Mouse (Mus musculus) neural tube, embryonic 13.5 days (tissue): Measurements from ENCODE around the gene Tlr6. TPM values are rescaled to one million over a fixed set of nuclear protein-coding genes. Genes with fewer than 3 reads are reported as not detected.
A peak's percentile ranks its signal among the peaks of the same experiment; 100 is the strongest.

ENCODE experiments used
- ATAC-seq: fragments of 200-750 bp; cut with Nextera tagmentation; 2 replicates; pipeline ENCODE4 v1.8.0; 2017; ENCODE audit warnings: low read depth, mild to moderate bottlenecking, moderate TSS enrichment, moderate library complexity
- H3K27ac ChIP-seq: fragments of 300-500 bp; sonication (generic); replicated peaks from 2 replicates; pipeline ENCODE4 v1.5.1; 2015; ENCODE audit warnings: moderate library complexity, mild to moderate bottlenecking, inconsistent platforms
- H3K27me3 ChIP-seq: fragments of 300-500 bp; sonication (generic); 2 replicates; pipeline ENCODE4 v1.6.1; 2015; ENCODE audit warnings: mild to moderate bottlenecking, inconsistent platforms
- H3K36me3 ChIP-seq: fragments of 300-500 bp; sonication (generic); 2 replicates; pipeline ENCODE4 v1.6.1; 2015; ENCODE audit warnings: mild to moderate bottlenecking, inconsistent platforms
- H3K4me1 ChIP-seq: fragments of 300-500 bp; sonication (generic); replicated peaks from 2 replicates; pipeline ENCODE4 v1.6.1; 2015; ENCODE audit warnings: inconsistent platforms
- H3K4me2 ChIP-seq: fragments of 300-500 bp; sonication (generic); 2 replicates; pipeline ENCODE4 v1.6.1; 2015; ENCODE audit warnings: inconsistent platforms, mild to moderate bottlenecking, moderate library complexity
- H3K4me3 ChIP-seq: fragments of 300-500 bp; sonication (generic); 2 replicates; pipeline ENCODE4 v1.5.1; 2015; ENCODE audit warnings: mild to moderate bottlenecking, inconsistent platforms
- H3K9ac ChIP-seq: fragments of 300-500 bp; sonication (generic); 2 replicates; pipeline ENCODE4 v1.6.1; 2015; ENCODE audit warnings: moderate library complexity, mild to moderate bottlenecking, inconsistent platforms
- H3K9me3 ChIP-seq: fragments of 300-500 bp; sonication (generic); 2 replicates; pipeline ENCODE4 v1.6.1; 2016; ENCODE audit warnings: inconsistent platforms
- WGBS: fragments of 180-500 bp; shearing (Covaris S2); methylation state at CpG from one replicate; pipeline ENCODE4 v1.1.7; 2015; 5-methylcytosine and 5-hydroxymethylcytosine counted together
- polyA plus RNA-seq: library from polyadenylated mRNA; unstranded; fragments of >200 nt; fragmentation: Nextera tagmentation; extraction: Ambion mirVana; gene quantifications from 2 replicates; pipeline ENCODE4 v1.2.1, GENCODE M21; 2015

Tlr6 gene
- polyA plus RNA-seq, 1 experiment from 2014 or later: 0.85 TPM

DNA sequence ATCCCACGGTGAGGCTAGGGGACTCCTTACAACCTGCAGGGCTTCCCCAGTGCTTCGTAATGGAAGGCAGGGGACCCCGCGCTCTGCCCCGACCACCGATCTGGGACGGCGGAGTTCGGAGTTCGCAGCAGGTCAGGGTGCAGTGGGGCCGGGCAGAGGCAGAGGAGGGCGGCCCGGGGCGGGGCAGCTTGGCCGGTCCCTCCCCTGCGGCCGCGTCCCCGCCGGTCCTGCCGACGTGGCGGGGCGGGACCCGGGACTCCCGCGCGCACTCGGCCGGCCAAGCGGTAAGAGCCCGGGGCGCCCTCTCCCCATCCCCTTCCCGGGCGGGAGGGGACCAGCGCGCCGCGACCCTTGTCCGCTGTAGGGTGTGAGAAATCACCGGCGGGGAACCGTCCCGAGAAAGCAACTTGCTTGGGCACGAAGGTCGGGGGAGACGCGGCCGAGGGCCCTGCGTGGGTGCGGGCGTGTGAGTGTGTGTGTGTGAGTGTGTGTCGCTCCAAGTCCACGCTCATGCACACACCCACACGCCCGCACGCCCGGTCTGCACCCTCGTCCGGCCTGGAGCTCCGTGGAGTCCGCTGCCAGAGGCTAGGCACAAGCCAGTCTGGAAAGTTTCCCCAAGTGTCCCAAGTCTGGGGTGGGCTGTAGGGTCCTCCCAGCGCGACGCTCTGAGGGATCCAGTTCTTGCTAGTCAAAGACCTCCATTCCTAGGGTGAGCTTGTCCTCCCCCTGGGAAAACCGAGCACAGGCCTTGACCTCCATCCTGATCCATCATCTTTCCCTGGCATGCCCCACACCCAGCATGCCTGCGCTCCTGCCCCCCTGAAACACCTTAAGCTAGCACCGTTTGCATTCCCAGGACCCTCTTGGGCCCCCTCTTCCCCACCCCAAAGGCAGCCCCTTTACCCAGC, 10.2 kb upstream of the Tlr6 start, which contains the start of gene Fam114a1:
TSS of gene Fam114a1 (plus strand) at position 211 of the 911 bp plus-strand sequence.
- no peaks in the 10 kb centered on the region for H3K9me3 ChIP-seq
- peak within 1 kb of the TSS; percentile 96 for H3K4me2 ChIP-seq
- H3K36me3 ChIP-seq: no peaks in the 10 kb centered on the region
- peak within 1 kb of the TSS; percentile 70 for H3K9ac ChIP-seq
- peak within 1 kb of the TSS; percentile 56 for H3K4me3 ChIP-seq
- H3K27me3 ChIP-seq: peaks cover 22% of the 10 kb centered on the region
- peaks cover 15% of the 10 kb centered on the region for H3K4me1 ChIP-seq
- peak; percentile 70 for ATAC-seq
- WGBS: 1% methylated on average over 65 of the region's 68 CpGs
- H3K27ac ChIP-seq: peak within 1 kb of the TSS; percentile 18; the same call in 1 of the 2 replicates

DNA sequence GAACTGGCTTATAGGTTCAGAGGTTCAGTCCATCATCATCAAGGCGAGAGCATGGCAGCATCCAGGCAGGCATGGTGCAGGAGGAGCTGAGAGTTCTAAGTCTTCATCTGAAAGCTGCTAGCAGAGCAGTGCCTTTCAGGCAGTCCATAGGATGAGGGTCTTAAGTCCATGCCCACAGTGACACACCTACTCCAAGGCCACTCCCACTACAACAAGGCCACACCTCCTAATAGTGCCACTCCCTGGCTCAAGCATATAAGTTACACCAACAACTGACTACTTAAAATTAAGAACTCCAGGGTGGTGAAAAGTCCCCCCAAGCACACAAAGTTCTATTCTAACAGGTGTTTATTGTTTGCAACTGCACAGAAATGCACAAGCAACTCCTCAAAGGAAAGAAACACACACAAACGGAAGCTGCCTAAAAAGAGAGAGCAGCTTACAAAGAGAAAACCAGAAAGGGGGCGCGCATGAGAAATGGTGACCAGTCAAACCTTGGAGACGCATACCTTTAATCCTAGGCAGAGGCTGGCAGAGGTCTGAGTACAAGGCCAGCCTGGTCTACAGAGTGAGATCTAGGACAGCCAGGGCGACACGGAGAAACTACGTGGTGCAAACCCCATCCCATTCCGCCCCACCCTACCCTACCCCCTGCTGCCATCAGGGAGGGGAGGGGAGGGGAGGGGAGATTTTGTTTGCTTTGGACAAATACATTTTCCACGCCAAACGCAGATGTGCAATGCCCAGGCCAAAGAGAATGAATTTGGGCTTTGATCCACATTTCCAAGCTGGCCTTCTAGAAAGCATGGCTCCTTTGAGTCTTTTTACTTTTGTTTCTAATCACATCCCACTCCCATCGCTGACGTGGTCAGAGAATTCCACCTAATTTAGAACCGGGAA, 9.3 kb upstream of the Tlr6 start:
- Histone ChIP-seq H3K4me3 (peak overlapping the region; percentile 56), H3K4me2 (peak overlapping the region; percentile 96), H3K36me3 (no peaks in the 10 kb centered on the region), H3K4me1 (peaks cover 15% of the 10 kb centered on the region), H3K27ac (no peak overlapping the region), H3K9me3 (no peaks in the 10 kb centered on the region), H3K27me3 (peaks cover 22% of the 10 kb centered on the region), H3K9ac (peak overlapping the region; percentile 70)
- 4% methylated on average over 14 of the region's 14 CpGs for WGBS
- peak; percentile 57; the same call in 1 of the 2 replicates for ATAC-seq

DNA sequence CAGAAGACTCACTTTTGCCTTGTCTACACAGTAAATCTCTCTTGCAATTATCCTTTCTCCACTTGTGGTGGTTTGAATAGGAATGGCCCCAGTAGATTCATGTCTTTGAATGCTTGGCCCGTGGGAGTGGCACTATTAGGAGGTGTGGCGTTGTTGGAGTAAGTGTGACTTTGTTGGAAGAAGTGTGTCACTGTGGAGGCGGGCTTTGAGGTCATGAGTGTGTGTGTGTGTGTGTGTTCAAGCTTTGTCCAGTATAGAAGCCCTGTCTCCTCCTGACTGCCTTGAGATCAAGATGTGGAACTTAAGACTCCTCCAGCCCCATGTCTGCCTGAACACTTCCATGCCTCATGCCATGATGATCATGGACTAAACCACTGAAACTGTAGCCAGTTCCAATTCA, 3.8 kb upstream of the Tlr6 start:
- 84% methylated on average over 3 of the region's 3 CpGs for WGBS
- H3K27ac ChIP-seq: no peak overlapping the region
- ATAC-seq: no peak

DNA sequence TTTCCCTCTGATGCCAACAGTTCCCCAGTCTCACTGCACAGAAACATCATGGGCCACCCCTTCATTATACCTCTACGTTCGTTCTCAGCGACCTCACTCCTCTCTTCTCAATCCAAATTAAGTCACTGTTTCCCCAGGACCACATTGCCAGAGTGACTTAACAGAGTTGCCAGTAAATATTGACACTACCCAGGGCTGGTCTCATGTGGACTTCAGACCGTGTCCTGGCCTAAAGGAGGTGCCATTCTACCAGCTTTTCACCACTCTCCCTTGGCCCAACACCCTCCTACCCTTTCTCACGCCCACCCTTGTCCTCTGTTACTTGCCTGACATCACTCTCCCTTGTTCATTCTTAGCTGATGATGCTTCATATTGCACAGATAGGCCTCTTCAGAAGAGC, 3.4 kb upstream of the Tlr6 start:
- Histone ChIP-seq H3K27ac (no peak overlapping the region), H3K36me3 (no peaks in the 10 kb centered on the region), H3K4me1 (no peaks in the 10 kb centered on the region), H3K4me3 (no peak overlapping the region), H3K9me3 (no peaks in the 10 kb centered on the region), H3K9ac (no peak overlapping the region), H3K4me2 (no peak overlapping the region), H3K27me3 (no peaks in the 10 kb centered on the region)
- 87% methylated on average over 5 of the region's 5 CpGs for WGBS
- ATAC-seq: no peak

More for the DNA sequence above, 3.8 kb upstream of the Tlr6 start:
- Histone ChIP-seq H3K4me2 (no peak overlapping the region), H3K36me3 (no peaks in the 10 kb centered on the region), H3K9ac (no peak overlapping the region), H3K4me3 (no peak overlapping the region), H3K9me3 (no peaks in the 10 kb centered on the region), H3K27me3 (peaks cover 3% of the 10 kb centered on the region; the same call in 1 of the 2 replicates), H3K4me1 (no peaks in the 10 kb centered on the region)

DNA sequence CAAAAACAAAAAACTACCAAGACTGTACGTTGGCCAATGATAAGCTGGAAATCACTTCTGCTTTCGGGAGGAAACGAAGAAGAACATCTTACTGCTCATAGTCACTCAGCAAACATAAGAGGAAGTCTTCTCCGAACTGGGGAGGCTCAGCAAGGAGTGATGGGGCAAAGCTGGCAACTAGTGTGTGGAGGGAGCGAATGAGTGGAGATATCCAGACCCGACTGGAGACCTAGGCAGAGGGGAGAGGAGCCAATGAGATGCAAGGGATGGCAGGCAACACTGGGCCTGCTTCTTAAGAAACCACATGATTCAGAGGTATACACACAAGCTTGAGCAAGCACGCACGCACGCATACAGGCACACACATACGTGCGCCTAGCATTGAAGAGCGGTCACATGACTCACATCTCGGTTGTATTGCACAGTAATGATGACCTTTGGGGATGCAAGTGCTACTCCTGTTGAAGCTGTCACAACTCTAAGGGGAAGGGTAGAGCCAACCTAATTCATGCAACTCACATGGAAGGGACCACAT, 1.0 kb upstream of the Tlr6 start:
- no peak overlapping the region for H3K4me2 ChIP-seq
- ATAC-seq: no peak
- H3K27ac ChIP-seq: no peak overlapping the region
- H3K9me3 ChIP-seq: no peaks in the 10 kb centered on the region
- H3K9ac ChIP-seq: no peak overlapping the region
- H3K36me3 ChIP-seq: no peaks in the 10 kb centered on the region
- no peak overlapping the region for H3K4me3 ChIP-seq
- WGBS: 93% methylated on average over 13 of the region's 13 CpGs
- H3K4me1 ChIP-seq: no peaks in the 10 kb centered on the region
- H3K27me3 ChIP-seq: no peaks in the 10 kb centered on the region

DNA sequence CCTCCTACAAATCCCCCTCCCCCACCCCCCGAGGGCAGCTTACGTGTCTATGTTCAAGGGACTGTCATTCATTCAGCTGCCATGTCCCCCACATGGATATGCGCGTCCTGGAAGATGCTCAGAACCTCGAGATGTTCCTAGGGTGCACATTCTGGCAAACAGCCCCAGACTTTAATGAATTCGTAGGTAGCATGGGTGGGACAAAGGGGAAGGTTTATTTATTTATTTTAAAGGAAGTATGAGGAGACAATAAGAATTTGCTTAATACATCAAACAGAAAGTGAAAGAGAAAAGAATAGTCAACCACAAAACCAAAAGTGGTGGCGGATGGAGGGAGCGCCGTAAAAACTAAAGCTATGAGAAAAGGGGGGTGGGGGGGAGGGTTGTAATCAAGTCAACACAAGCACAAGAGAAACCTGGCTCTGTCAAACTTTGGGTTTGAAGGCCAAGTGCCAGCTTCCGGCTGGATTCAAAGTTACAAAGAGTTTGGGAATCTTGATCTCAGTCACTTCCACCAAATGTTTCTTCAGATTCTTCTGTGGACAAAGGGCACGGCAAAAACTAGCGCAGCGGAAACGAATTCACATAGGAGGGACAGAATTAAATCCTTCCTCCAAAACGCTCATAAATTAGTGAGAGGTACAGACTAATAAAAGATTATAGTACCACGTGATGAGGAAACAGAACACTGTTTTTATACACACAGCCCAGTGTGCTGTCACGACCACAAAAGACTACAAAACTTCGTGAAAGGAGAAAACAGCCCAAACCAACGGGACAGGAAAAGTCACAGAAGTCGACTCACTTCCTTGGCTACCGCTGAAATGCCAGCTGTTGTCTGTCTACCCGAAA, 680 bp downstream of the Tlr6 start:
- H3K4me3 ChIP-seq: no peak overlapping the region
- H3K27ac ChIP-seq: no peak overlapping the region
- H3K27me3 ChIP-seq: no peaks in the 10 kb centered on the region
- H3K9me3 ChIP-seq: no peaks in the 10 kb centered on the region
- H3K4me1 ChIP-seq: no peaks in the 10 kb centered on the region
- WGBS: 80% methylated on average over 22 of the region's 22 CpGs
- no peak for ATAC-seq
- no peak overlapping the region for H3K4me2 ChIP-seq
- H3K36me3 ChIP-seq: no peaks in the 10 kb centered on the region
- H3K9ac ChIP-seq: no peak overlapping the region

DNA sequence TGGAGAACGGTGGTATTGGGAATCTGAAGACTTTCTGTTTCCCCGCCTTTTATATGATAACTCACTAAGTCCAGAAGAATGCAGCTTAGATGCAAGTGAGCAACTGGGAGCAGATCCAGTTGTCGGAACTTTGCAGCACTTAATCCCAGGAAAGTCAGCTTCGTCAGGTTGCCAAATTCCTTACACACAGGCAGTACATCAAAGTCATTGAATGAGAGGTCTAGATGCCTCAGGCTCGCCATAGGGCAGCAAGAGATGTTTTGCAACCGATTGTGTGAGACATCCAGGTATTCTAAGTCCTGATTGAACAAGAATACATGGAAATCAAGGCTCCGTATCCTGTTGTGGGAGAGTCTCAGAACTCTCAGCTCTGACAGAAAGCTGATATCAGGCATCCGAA, 5.0 kb downstream of the Tlr6 start:
- H3K27me3 ChIP-seq: no peaks in the 10 kb centered on the region
- H3K27ac ChIP-seq: no peak overlapping the region
- H3K9me3 ChIP-seq: no peaks in the 10 kb centered on the region
- no peak overlapping the region for H3K4me2 ChIP-seq
- H3K9ac ChIP-seq: no peak overlapping the region
- WGBS: 93% methylated on average over 8 of the region's 8 CpGs
- no peak for ATAC-seq
- H3K36me3 ChIP-seq: no peaks in the 10 kb centered on the region
- no peak overlapping the region for H3K4me3 ChIP-seq
- no peaks in the 10 kb centered on the region for H3K4me1 ChIP-seq

DNA sequence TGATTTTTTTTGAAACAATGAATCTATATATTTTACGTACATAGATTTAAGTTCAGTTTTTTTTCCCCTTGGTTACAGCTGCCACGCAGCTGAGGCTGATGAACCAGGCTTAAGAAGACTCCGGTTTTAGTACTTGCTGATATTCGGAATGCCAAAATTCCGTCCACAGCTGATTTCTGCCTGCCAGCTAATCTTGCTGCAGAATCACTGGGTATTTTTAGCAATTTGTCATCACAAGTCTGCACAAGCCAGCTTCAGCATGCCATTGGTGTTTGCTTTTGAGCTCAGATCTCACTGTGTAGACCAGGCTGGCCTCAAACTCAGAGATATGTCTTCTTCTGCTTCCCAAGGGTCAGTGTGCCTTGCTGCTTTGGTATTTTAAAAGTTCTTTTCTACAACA, 8.4 kb downstream of the Tlr6 start:
- no peak overlapping the region for H3K4me2 ChIP-seq
- no peak for ATAC-seq
- no peak overlapping the region for H3K4me3 ChIP-seq
- H3K4me1 ChIP-seq: no peaks in the 10 kb centered on the region
- H3K27me3 ChIP-seq: no peaks in the 10 kb centered on the region
- no peak overlapping the region for H3K27ac ChIP-seq
- H3K36me3 ChIP-seq: no peaks in the 10 kb centered on the region
- WGBS: 92% methylated on average over 5 of the region's 5 CpGs
- no peak overlapping the region for H3K9ac ChIP-seq
- H3K9me3 ChIP-seq: no peaks in the 10 kb centered on the region

DNA sequence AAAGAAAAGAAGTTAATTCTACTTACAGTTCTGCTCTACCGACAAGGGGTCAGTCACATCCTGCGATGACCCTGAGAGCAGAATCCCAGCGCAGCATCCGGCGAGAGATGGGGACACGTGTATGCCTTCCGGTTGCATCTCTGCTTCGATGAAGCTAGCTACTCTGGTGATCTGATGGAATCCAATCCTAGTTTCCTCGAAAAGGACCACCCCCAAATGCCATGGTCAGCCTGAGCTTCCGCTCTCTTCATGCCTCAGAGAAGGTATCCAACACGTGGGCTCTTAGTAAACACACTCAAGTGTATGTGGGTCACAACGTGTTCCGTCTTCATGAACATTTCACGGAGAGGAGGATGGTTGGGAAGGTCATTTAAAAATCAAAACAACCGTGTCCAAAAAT, 27.1 kb downstream of the Tlr6 start:
- Histone ChIP-seq H3K9me3 (no peaks in the 10 kb centered on the region), H3K27me3 (no peaks in the 10 kb centered on the region), H3K4me3 (no peak overlapping the region), H3K4me1 (no peaks in the 10 kb centered on the region), H3K27ac (no peak overlapping the region), H3K4me2 (no peak overlapping the region), H3K9ac (no peak overlapping the region), H3K36me3 (no peaks in the 10 kb centered on the region)
- no peak for ATAC-seq
- 91% methylated on average over 15 of the region's 15 CpGs for WGBS

DNA sequence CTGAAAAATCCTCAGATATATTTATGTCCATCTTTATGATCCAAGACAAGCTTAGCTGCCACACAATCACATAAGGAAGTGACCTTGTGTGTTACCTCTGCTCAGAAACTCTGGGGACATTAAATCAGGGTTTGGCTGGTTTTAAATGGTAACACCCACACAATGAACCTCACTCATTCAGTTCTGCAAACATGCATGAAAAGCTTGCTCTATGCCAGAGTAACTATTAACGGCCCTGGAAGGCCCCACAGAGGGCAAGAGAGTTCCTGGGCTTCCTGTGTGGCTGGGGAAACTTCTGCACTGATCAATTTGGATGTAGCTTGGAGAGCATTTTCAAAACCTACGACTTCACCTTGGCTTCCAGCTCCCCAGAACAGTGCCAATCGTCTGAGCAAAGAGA, 27.7 kb downstream of the Tlr6 start:
- no peaks in the 10 kb centered on the region for H3K27me3 ChIP-seq
- no peak overlapping the region for H3K9ac ChIP-seq
- H3K27ac ChIP-seq: no peak overlapping the region
- 56% methylated on average over 3 of the region's 3 CpGs for WGBS
- no peaks in the 10 kb centered on the region for H3K36me3 ChIP-seq
- no peak overlapping the region for H3K4me2 ChIP-seq
- no peaks in the 10 kb centered on the region for H3K4me1 ChIP-seq
- ATAC-seq: no peak
- H3K9me3 ChIP-seq: no peaks in the 10 kb centered on the region
- no peak overlapping the region for H3K4me3 ChIP-seq

DNA sequence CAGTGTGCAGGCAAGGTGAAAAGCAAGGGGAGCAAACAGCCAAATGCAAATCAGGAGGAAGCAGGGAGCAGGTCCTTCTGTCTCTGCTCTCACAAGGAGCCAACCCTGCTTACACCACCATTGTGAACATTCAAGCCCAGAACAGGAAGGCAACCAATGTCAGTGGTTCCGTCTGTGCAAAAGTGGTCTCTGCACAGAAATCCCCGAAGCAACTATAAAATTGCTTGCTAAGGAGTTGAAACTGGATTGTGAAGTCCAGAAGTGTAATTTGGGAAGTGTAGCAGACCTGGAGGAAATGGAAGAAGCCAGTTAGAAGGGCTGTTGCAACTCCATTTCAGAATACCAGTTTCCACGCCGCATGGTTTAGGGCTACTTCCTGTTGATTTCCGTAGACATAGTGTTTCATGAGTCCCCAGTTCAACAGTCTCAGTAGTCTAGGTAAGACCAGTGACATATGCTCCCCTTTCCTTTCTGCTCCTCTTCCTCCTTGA, 37.0 kb downstream of the Tlr6 start:
- 90% methylated on average over 5 of the region's 5 CpGs for WGBS
- ATAC-seq: no peak
- Histone ChIP-seq H3K36me3 (no peaks in the 10 kb centered on the region), H3K4me1 (no peaks in the 10 kb centered on the region), H3K9ac (no peak overlapping the region), H3K4me3 (no peak overlapping the region), H3K9me3 (0 out of 2 replicates have a peak, but pooled peaks cover 6% of the 10 kb centered on the region), H3K27me3 (no peaks in the 10 kb centered on the region), H3K27ac (no peak overlapping the region), H3K4me2 (no peak overlapping the region)
